Mouse (Mus musculus) brain, embryonic 14.5 days (tissue): ENCODE results near the gene Carmil1. TPM values are rescaled to one million over a fixed set of nuclear protein-coding genes. Genes with fewer than 3 reads are reported as not detected.

Experiments
- DNase-seq: peaks from one replicate; pipeline ENCODE4 v3.0.0-alpha.2; 2011; ENCODE audit warnings: low read depth
- CTCF ChIP-seq: fragments of 200-500 bp; IDR thresholded peaks from 2 replicates; pipeline ENCODE4 v1.5.1; 2012; ENCODE audit warnings: inconsistent platforms, mild to moderate bottlenecking, moderate library complexity, borderline replicate concordance; ENCODE audit not compliant: insufficient read depth, insufficient read length; ENCODE audit errors: extremely low read depth
- POLR2A ChIP-seq: fragments of 200-500 bp; IDR thresholded peaks from 2 replicates; pipeline ENCODE4 v1.6.1; 2012; ENCODE audit warnings: mild to moderate bottlenecking, inconsistent platforms, borderline replicate concordance; ENCODE audit not compliant: poor library complexity, insufficient read depth, insufficient read length, severe bottlenecking; ENCODE audit errors: extremely low read depth
- polyA plus RNA-seq: library from polyadenylated mRNA; depleted of rRNA; stranded (reverse); fragments of >200 nt; gene quantifications from 2 replicates; pipeline ENCODE4 v1.2.3, GENCODE M21; 2012; rRNA removed

Carmil1 gene
- polyA plus RNA-seq, 1 experiment: 20.1 TPM

DNA sequence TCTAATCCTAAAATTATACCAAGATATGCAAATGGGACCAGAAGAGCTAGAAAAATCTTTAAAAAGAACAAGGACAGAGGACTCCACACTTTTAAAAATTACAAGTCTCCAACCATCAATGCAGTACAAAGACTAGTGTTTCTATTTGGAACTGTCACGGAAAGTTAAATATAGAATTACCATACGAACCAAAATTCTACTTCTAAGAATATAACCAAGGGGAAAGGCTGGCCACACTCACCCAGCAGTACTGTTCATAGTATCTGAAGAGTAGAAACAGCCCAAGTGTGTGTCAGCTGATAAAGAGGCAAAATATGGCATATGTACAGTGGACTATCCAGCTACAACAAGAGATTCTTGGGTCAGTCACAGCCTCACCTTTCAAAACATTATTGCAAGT lies 315.7 kb downstream of the Carmil1 start:
- TF ChIP-seq CTCF: no peak
- TF ChIP-seq POLR2A: no peak
- DNase-seq: no peak

Other genes with a start within 250 kb of the Carmil1 start
- 0.08 and 0.19 TPM in 2 replicates for gene Cmah, start 46.6 kb upstream of the Carmil1 start, polyA plus RNA-seq